Mouse (Mus musculus) mouse embryonic stem cell (cell line): Measurements from ENCODE around the gene Col11a2.

Experiments
- in situ Hi-C, 2 experiments: fragments of 300-500 bp; cut with MboI; formaldehyde crosslinking; loops; 1 replicate in 1 of 2; 3 replicates in 1 of 2; pipeline ENCODE4 v1.14.3; 2019 to 2020; ENCODE audit warnings: low sequenced_read_pairs in 2 of 2, low pct_unique_long_range_greater_than_20kb in 1 of 2, mixed read lengths in 1 of 2; ENCODE audit not compliant: unreplicated experiment in 1 of 2

Col11a2 gene

GRCm38 (mm10) chr17:34094283-34095035, 55.2 kb downstream of the Col11a2 start:
- in situ Hi-C loops = no loop called here

GRCm38 (mm10) chr17:34096497-34097010, 57.3 kb downstream of the Col11a2 start:
- in situ Hi-C loops = no loop called here

GRCm38 (mm10) chr17:34097272-34097671, 58.0 kb downstream of the Col11a2 start:
- in situ Hi-C loops = no loop called here

- in situ Hi-C loops = no loop called here
Measured at GRCm38 (mm10) chr17:34098709-34099479, 59.7 kb downstream of the Col11a2 start.

GRCm38 (mm10) chr17:34099531-34099930, 60.3 kb downstream of the Col11a2 start:
- in situ Hi-C loops = no loop called here

GRCm38 (mm10) chr17:34101185-34101584, 61.9 kb downstream of the Col11a2 start:
- in situ Hi-C loops = no loop called here

- in situ Hi-C loops = no loop called here
Measured at GRCm38 (mm10) chr17:34101604-34102032, 62.4 kb downstream of the Col11a2 start.

- in situ Hi-C loops = no loop called here
Measured at GRCm38 (mm10) chr17:34102831-34103230, 63.6 kb downstream of the Col11a2 start.

- in situ Hi-C loops = no loop called here
Measured at GRCm38 (mm10) chr17:34104804-34105203, 65.6 kb downstream of the Col11a2 start.

- in situ Hi-C loops = no loop called here
Measured at GRCm38 (mm10) chr17:34106555-34106954, 67.3 kb downstream of the Col11a2 start.

GRCm38 (mm10) chr17:34107109-34107867, 68.1 kb downstream of the Col11a2 start:
- in situ Hi-C loops = no loop called here

- in situ Hi-C loops = no loop called here
Measured at GRCm38 (mm10) chr17:34108460-34108859, 69.2 kb downstream of the Col11a2 start.

- in situ Hi-C loops = no loop called here
Measured at GRCm38 (mm10) chr17:34109038-34109805, 70.0 kb downstream of the Col11a2 start.

- in situ Hi-C loops = no loop called here
Measured at GRCm38 (mm10) chr17:34109806-34110195, 70.6 kb downstream of the Col11a2 start.

- in situ Hi-C loops = no loop called here
Measured at GRCm38 (mm10) chr17:34110309-34110708, 71.1 kb downstream of the Col11a2 start.

GRCm38 (mm10) chr17:34114114-34114513, 74.9 kb downstream of the Col11a2 start:
- in situ Hi-C loops = no loop called here
